Mouse (Mus musculus) cortical plate, adult 2 months (tissue): Measurements from ENCODE around the gene Tspan17. TPM values are rescaled to one million over a fixed set of nuclear protein-coding genes. Genes with fewer than 3 reads are reported as not detected.
A peak's percentile ranks its signal among the peaks of the same experiment; 100 is the strongest.

ENCODE experiments used
- H3K27ac ChIP-seq: fragments of 200-500 bp; 2 replicates; pipeline ENCODE4 v1.5.1; 2012; ENCODE audit warnings: low read length, control low read depth, inconsistent platforms; ENCODE audit not compliant: insufficient read depth
- H3K4me1 ChIP-seq: fragments of 200-500 bp; 2 replicates; pipeline ENCODE4 v1.6.1; 2011; ENCODE audit warnings: low read length; ENCODE audit not compliant: control insufficient read depth, insufficient read depth
- H3K4me3 ChIP-seq: fragments of 200-500 bp; 2 replicates; pipeline ENCODE4 v1.5.1; 2011; ENCODE audit warnings: mild to moderate bottlenecking, low read length, control low read depth; ENCODE audit not compliant: insufficient read depth
- CTCF ChIP-seq: fragments of 200-500 bp; IDR thresholded peaks from 2 replicates; pipeline ENCODE4 v1.5.1; 2011; ENCODE audit warnings: mild to moderate bottlenecking, control low read depth, low read length; ENCODE audit not compliant: insufficient read depth; ENCODE audit errors: extremely low read depth
- POLR2A ChIP-seq: fragments of 200-500 bp; IDR thresholded peaks from 2 replicates; pipeline ENCODE4 v1.6.1; 2011; ENCODE audit warnings: mild to moderate bottlenecking, low read length, control low read depth; ENCODE audit not compliant: insufficient read depth; ENCODE audit errors: extremely low read depth
- polyA plus RNA-seq: library from polyadenylated mRNA; depleted of rRNA; stranded (reverse); fragments of >200 nt; gene quantifications from 2 replicates; pipeline ENCODE4 v1.2.3, GENCODE M21; 2012; rRNA removed

The Tspan17 gene
- 75.7 and 78.9 TPM in 2 replicates for polyA plus RNA-seq

GRCm38 (mm10) chr13:54788740-54789560 is at the start of gene Tspan17:
Tspan17 (plus strand) TSS chr13:54789377.
- H3K4me3 ChIP-seq: peak within 1 kb of the TSS; percentile 68
- no peak for TF ChIP-seq POLR2A
- no peak for TF ChIP-seq CTCF
- H3K4me1 ChIP-seq: no peaks in the 10 kb centered on the region
- peak within 1 kb of the TSS; percentile 58; the same call in 1 of the 2 replicates for H3K27ac ChIP-seq

GRCm38 (mm10) chr13:54746110-54746509 is 43.1 kb upstream of the Tspan17 start:
- no peak overlapping the region for H3K27ac ChIP-seq
- no peak for TF ChIP-seq POLR2A
- no peak for TF ChIP-seq CTCF
- peaks cover 19% of the 10 kb centered on the region for H3K4me1 ChIP-seq
- H3K4me3 ChIP-seq: no peak overlapping the region; the same call in 1 of the 2 replicates

DNA sequence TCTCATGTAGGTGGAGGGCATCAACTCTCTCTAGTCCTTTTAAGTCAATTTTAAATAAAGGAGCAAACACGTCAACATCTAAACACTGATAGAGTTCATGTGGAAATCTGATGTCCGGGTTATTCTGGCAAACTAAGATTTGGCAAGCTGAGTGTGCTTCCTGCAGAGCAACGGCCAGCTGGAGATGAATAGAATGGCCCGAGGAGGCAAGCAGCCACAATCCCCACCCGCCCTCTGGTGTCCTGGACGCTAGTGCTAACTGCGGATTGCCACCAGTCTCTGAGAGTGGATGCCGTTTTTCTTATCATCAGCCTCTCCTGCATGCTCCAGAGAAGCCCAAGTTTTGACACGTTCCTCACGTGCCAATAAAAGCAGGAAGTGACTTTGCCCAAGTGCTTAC is 42.3 kb upstream of the Tspan17 start:
- no peak overlapping the region for H3K27ac ChIP-seq
- H3K4me1 ChIP-seq: peaks cover 21% of the 10 kb centered on the region
- TF ChIP-seq POLR2A: no peak
- TF ChIP-seq CTCF: no peak
- H3K4me3 ChIP-seq: peak overlapping the region; percentile 89

GRCm38 (mm10) chr13:54748190-54748589 is 41.0 kb upstream of the Tspan17 start:
- TF ChIP-seq POLR2A: no peak
- no peak for TF ChIP-seq CTCF
- Histone ChIP-seq H3K4me1 (peaks cover 25% of the 10 kb centered on the region), H3K4me3 (peak overlapping the region; percentile 89), H3K27ac (no peak overlapping the region)

GRCm38 (mm10) chr13:54748721-54749060 is 40.5 kb upstream of the Tspan17 start:
- TF ChIP-seq CTCF (no peak), POLR2A (no peak)

GRCm38 (mm10) chr13:54749061-54749863 is 39.9 kb upstream of the Tspan17 start:
- H3K4me3 ChIP-seq: peak overlapping the region; percentile 89
- H3K27ac ChIP-seq: peak overlapping the region; percentile 72
- no peak for TF ChIP-seq POLR2A
- TF ChIP-seq CTCF: no peak
- peaks cover 33% of the 10 kb centered on the region for H3K4me1 ChIP-seq

More at GRCm38 (mm10) chr13:54748721-54749060, 40.5 kb upstream of the Tspan17 start:
- Histone ChIP-seq H3K4me3 (peak overlapping the region; percentile 89), H3K4me1 (peaks cover 30% of the 10 kb centered on the region), H3K27ac (no peak overlapping the region)

GRCm38 (mm10) chr13:54749864-54750411 is 39.2 kb upstream of the Tspan17 start, which contains the start of gene Gprin1:
Gprin1 (minus strand) TSS chr13:54749874.
- Histone ChIP-seq H3K4me3 (peak within 1 kb of the TSS; percentile 89), H3K4me1 (peaks cover 32% of the 10 kb centered on the region), H3K27ac (peak within 1 kb of the TSS; percentile 72)
- no peak for TF ChIP-seq CTCF
- TF ChIP-seq POLR2A: no peak

DNA sequence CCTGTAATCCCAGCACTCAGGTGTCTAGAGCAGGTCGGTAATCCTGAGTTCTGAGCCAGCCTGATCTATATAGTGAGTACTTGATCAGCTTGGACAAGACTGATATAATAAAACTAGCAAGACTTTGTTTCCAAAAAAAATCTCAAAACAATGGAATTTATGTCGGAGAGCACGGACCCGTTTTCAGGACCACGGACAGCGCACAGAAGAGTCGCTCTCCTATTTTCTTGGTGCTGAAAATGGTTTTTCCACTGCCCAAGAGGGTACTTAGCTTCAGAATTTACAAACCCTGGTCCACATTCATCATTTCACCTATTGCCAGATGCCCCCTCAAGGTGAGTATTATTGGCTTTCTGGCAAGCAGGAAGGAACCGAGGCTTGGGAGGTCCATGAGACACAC is 38.5 kb upstream of the Tspan17 start:
- TF ChIP-seq CTCF: no peak
- no peak for TF ChIP-seq POLR2A
- H3K4me1 ChIP-seq: peaks cover 31% of the 10 kb centered on the region

GRCm38 (mm10) chr13:54752656-54753055 is 36.5 kb upstream of the Tspan17 start:
- Histone ChIP-seq H3K27ac (peak overlapping the region; percentile 73), H3K4me1 (peaks cover 32% of the 10 kb centered on the region), H3K4me3 (no peak overlapping the region)
- TF ChIP-seq POLR2A: 0 out of 2 replicates have a peak, but pooled peaks have one; percentile 30
- TF ChIP-seq CTCF: no peak

More for the DNA sequence above, 38.5 kb upstream of the Tspan17 start:
- no peak overlapping the region for H3K27ac ChIP-seq
- no peak overlapping the region for H3K4me3 ChIP-seq
